Mouse (Mus musculus): Measurements from ENCODE around the gene Gstm3. TPM values are rescaled to one million over a fixed set of nuclear protein-coding genes. Genes with fewer than 3 reads are reported as not detected.

The Gstm3 gene
- polyA plus RNA-seq, 1 experiment from 2014 or later = not detected

DNA sequence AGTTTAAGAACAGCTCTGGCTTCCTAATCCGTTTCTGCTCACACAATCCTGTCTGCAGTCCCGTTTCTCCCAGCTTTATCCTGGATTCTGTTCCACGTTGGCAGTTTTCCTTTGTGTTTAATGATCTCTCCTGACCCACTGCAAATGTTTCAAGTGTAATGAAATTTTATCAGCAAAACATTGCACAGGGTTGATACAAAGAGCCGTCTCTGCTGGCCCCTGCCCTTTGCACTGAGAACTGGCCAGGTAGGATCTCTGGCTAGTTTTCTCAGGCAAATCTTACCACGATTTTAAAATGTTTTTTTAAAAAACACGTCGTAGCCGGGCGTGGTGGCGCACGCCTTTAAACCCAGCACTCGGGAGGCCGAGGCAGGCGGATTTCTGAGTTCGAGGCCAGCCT is 52.4 kb downstream of the Gstm3 start:
- no peak overlapping the region for H3K4me3 ChIP-seq
- no peak overlapping the region for H3K27ac ChIP-seq
- no peaks in the 10 kb centered on the region for H3K27me3 ChIP-seq (ENCODE audit: low read depth, poor library complexity, severe bottlenecking)
- no peaks in the 10 kb centered on the region for H3K4me1 ChIP-seq
- no peaks in the 10 kb centered on the region for H3K36me3 ChIP-seq
- no peak for DNase-seq (ENCODE audit: low spot score)
- no peaks in the 10 kb centered on the region for H3K9me3 ChIP-seq (replicated peaks)
- WGBS = 89% methylated on average over 15 of the region's 15 CpGs

Other genes starting within 250 kb of the Gstm3 start
- gene Csf1, start 208.8 kb downstream of the Gstm3 start, polyA plus RNA-seq (2016; fragmentation: Nextera tagmentation; extraction: Ambion mirVana) = 3.4 and 4.6 TPM in 2 replicates
- gene Eps8l3, start 92.1 kb downstream of the Gstm3 start, polyA plus RNA-seq (2016; fragmentation: Nextera tagmentation; extraction: Ambion mirVana) = not detected in 2 replicates
- gene Gstm5, start 73.5 kb downstream of the Gstm3 start, polyA plus RNA-seq (2016; fragmentation: Nextera tagmentation; extraction: Ambion mirVana) = 198 and 203 TPM in 2 replicates
- 12.2 and 26.0 TPM in 2 replicates for gene Gstm7, start 37.5 kb downstream of the Gstm3 start, polyA plus RNA-seq (2016; fragmentation: Nextera tagmentation; extraction: Ambion mirVana)
- 1.8 and 3.6 TPM in 2 replicates for gene Gstm6, start 25.5 kb downstream of the Gstm3 start, polyA plus RNA-seq (2016; fragmentation: Nextera tagmentation; extraction: Ambion mirVana)
- 19.1 and 26.1 TPM in 2 replicates for gene Gstm2, start 17.2 kb upstream of the Gstm3 start, polyA plus RNA-seq (2016; fragmentation: Nextera tagmentation; extraction: Ambion mirVana)
- 27.5 and 27.8 TPM in 2 replicates for gene Gstm1, start 48.7 kb upstream of the Gstm3 start, polyA plus RNA-seq (2016; fragmentation: Nextera tagmentation; extraction: Ambion mirVana)
- gene Gstm4, start 75.6 kb upstream of the Gstm3 start, polyA plus RNA-seq (2016; fragmentation: Nextera tagmentation; extraction: Ambion mirVana) = 11.6 and 15.1 TPM in 2 replicates
- 68.8 and 69.7 TPM in 2 replicates for gene Ampd2, start 117.4 kb upstream of the Gstm3 start, polyA plus RNA-seq (2016; fragmentation: Nextera tagmentation; extraction: Ambion mirVana)
- 1.6 and 2.4 TPM in 2 replicates for gene Gnat2, start 123.5 kb upstream of the Gstm3 start, polyA plus RNA-seq (2016; fragmentation: Nextera tagmentation; extraction: Ambion mirVana)
- 178 and 197 TPM in 2 replicates for gene Gnai3, start 176.9 kb upstream of the Gstm3 start, polyA plus RNA-seq (2016; fragmentation: Nextera tagmentation; extraction: Ambion mirVana)
- 0.08 TPM in 1 of 2 replicates, not detected in the other for gene Gpr61, start 185.6 kb upstream of the Gstm3 start, polyA plus RNA-seq (2016; fragmentation: Nextera tagmentation; extraction: Ambion mirVana)
- 2.6 and 3.0 TPM in 2 replicates for gene Amigo1, start 217.1 kb upstream of the Gstm3 start, polyA plus RNA-seq (2016; fragmentation: Nextera tagmentation; extraction: Ambion mirVana)
- gene Cyb561d1, start 231.9 kb upstream of the Gstm3 start, polyA plus RNA-seq (2016; fragmentation: Nextera tagmentation; extraction: Ambion mirVana) = 1.6 and 2.1 TPM in 2 replicates
- gene Atxn7l2, start 241.7 kb upstream of the Gstm3 start, polyA plus RNA-seq (2016; fragmentation: Nextera tagmentation; extraction: Ambion mirVana) = 23.3 and 25.7 TPM in 2 replicates